Mouse (Mus musculus): ENCODE results near the gene Rbm44. TPM values are rescaled to one million over a fixed set of nuclear protein-coding genes. Genes with fewer than 3 reads are reported as not detected.

Rbm44 gene
- polyA plus RNA-seq (2014; fragmentation: Illumina TruSeq; extraction: RNeasy Lipid Tissue Mini Kit (QIAGEN cat#74804); ENCODE audit: low replicate concordance), result 1.0 TPM

GRCm38 (mm10) chr1:91144813-91145212 lies at the start of gene Rbm44:
Gene Rbm44 (plus strand): TSS chr1:91145089.

GRCm38 (mm10) chr1:91179533-91180173 lies 34.8 kb downstream of the Rbm44 start, which contains the start of gene Ramp1:
Gene Ramp1 (plus strand): TSS chr1:91179822.

Other genes with a start within 250 kb of the Rbm44 start
- 3.4 TPM for gene Mlph, start 230.0 kb upstream of the Rbm44 start, polyA plus RNA-seq (2014; fragmentation: Illumina TruSeq; extraction: RNeasy Lipid Tissue Mini Kit (QIAGEN cat#74804); ENCODE audit: low replicate concordance)
- not detected for gene Prlh, start 192.0 kb upstream of the Rbm44 start, polyA plus RNA-seq (2014; fragmentation: Illumina TruSeq; extraction: RNeasy Lipid Tissue Mini Kit (QIAGEN cat#74804); ENCODE audit: low replicate concordance)
- gene Rab17, start 175.4 kb upstream of the Rbm44 start, polyA plus RNA-seq (2014; fragmentation: Illumina TruSeq; extraction: RNeasy Lipid Tissue Mini Kit (QIAGEN cat#74804); ENCODE audit: low replicate concordance), result 1.0 TPM
- gene Lrrfip1, start 146.4 kb upstream of the Rbm44 start, polyA plus RNA-seq (2014; fragmentation: Illumina TruSeq; extraction: RNeasy Lipid Tissue Mini Kit (QIAGEN cat#74804); ENCODE audit: low replicate concordance), result 65.1 TPM
- gene Ramp1, start 34.7 kb downstream of the Rbm44 start, polyA plus RNA-seq (2014; fragmentation: Illumina TruSeq; extraction: RNeasy Lipid Tissue Mini Kit (QIAGEN cat#74804); ENCODE audit: low replicate concordance), result 1.0 TPM
- gene Ube2f, start 105.2 kb downstream of the Rbm44 start, polyA plus RNA-seq (2014; fragmentation: Illumina TruSeq; extraction: RNeasy Lipid Tissue Mini Kit (QIAGEN cat#74804); ENCODE audit: low replicate concordance), result 123 TPM
- gene Scly, start 153.2 kb downstream of the Rbm44 start, polyA plus RNA-seq (2014; fragmentation: Illumina TruSeq; extraction: RNeasy Lipid Tissue Mini Kit (QIAGEN cat#74804); ENCODE audit: low replicate concordance), result 3.2 TPM
- gene Espnl, start 177.0 kb downstream of the Rbm44 start, polyA plus RNA-seq (2014; fragmentation: Illumina TruSeq; extraction: RNeasy Lipid Tissue Mini Kit (QIAGEN cat#74804); ENCODE audit: low replicate concordance), result not detected
- not detected for gene Klhl30, start 205.9 kb downstream of the Rbm44 start, polyA plus RNA-seq (2014; fragmentation: Illumina TruSeq; extraction: RNeasy Lipid Tissue Mini Kit (QIAGEN cat#74804); ENCODE audit: low replicate concordance)
- gene Erfe, start 221.3 kb downstream of the Rbm44 start, polyA plus RNA-seq (2014; fragmentation: Illumina TruSeq; extraction: RNeasy Lipid Tissue Mini Kit (QIAGEN cat#74804); ENCODE audit: low replicate concordance), result 3.1 TPM